Mouse (Mus musculus) forebrain, embryonic 10.5 days (tissue): ENCODE measurements around the gene Sorbs2. TPM values are rescaled to one million over a fixed set of nuclear protein-coding genes. Genes with fewer than 3 reads are reported as not detected.

ENCODE experiments used
- DNase-seq: peaks from one replicate; pipeline ENCODE4 v3.0.0-alpha.2; 2017; ENCODE audit warnings: low spot score; ENCODE audit errors: extremely low spot score
- H3K27ac ChIP-seq: fragments of 300-500 bp; sonication (generic); 2 replicates; pipeline ENCODE4 v1.5.1; 2016; ENCODE audit warnings: mild to moderate bottlenecking
- H3K27me3 ChIP-seq: fragments of 300-500 bp; sonication (generic); 2 replicates; pipeline ENCODE4 v1.6.1; 2016; ENCODE audit warnings: mild to moderate bottlenecking; ENCODE audit not compliant: poor library complexity, severe bottlenecking
- H3K36me3 ChIP-seq: fragments of 300-500 bp; sonication (generic); replicated peaks from 2 replicates; pipeline ENCODE4 v1.6.1; 2016; ENCODE audit warnings: mild to moderate bottlenecking, moderate library complexity
- H3K4me1 ChIP-seq: fragments of 300-500 bp; sonication (generic); 2 replicates; pipeline ENCODE4 v1.6.1; 2016
- H3K4me3 ChIP-seq: fragments of 300-500 bp; sonication (generic); 2 replicates; pipeline ENCODE4 v1.5.1; 2016; ENCODE audit warnings: mild to moderate bottlenecking, moderate library complexity
- H3K9me3 ChIP-seq: fragments of 300-500 bp; sonication (generic); 2 replicates; pipeline ENCODE4 v1.6.1; 2016; ENCODE audit warnings: mild to moderate bottlenecking, moderate library complexity
- WGBS: fragments of 180-500 bp; shearing (Covaris S2); methylation state at CpG from one replicate; pipeline ENCODE4 v1.1.7; 2016; 5-methylcytosine and 5-hydroxymethylcytosine counted together
- polyA plus RNA-seq: library from polyadenylated mRNA; unstranded; fragments of >200 nt; fragmentation: Nextera tagmentation; extraction: Ambion mirVana; gene quantifications from 2 replicates; pipeline ENCODE4 v1.2.1, GENCODE M21; 2016

Sorbs2 gene
- polyA plus RNA-seq, 1 experiment from 2014 or later: 48.3 TPM

DNA sequence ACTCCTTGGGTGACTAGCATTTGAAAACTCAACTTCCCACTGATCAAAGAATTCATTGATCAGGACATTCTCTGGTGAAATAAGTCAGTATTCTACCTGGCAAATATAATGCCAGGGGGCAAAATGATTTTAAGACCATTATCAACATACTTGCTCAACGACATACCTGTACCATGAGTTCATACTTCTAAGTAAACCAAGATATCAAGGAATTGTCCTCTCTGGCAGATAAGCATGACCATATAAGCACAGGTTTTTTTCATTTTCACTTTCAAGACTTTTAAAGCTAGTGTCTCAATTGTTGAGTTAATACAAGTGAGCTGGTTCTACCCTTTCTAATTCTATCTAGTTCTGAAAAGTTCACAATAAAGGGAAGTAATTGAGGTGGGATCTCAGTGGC, 130.2 kb downstream of the Sorbs2 start:
- no peak for DNase-seq
- H3K27ac ChIP-seq: no peak overlapping the region
- H3K9me3 ChIP-seq: no peaks in the 10 kb centered on the region
- peaks cover 4% of the 10 kb centered on the region; the same call in 1 of the 2 replicates for H3K36me3 ChIP-seq
- H3K27me3 ChIP-seq: no peaks in the 10 kb centered on the region
- 94% methylated on average over 1 of the region's 1 CpGs for WGBS
- H3K4me3 ChIP-seq: no peak overlapping the region
- H3K4me1 ChIP-seq: no peaks in the 10 kb centered on the region

GRCm38 (mm10) chr8:45639444-45639843, 131.9 kb downstream of the Sorbs2 start:
- H3K36me3 ChIP-seq: peaks cover 8% of the 10 kb centered on the region; the same call in 1 of the 2 replicates
- no peak overlapping the region for H3K27ac ChIP-seq
- no peak overlapping the region for H3K4me3 ChIP-seq
- H3K4me1 ChIP-seq: no peaks in the 10 kb centered on the region
- no peak for DNase-seq
- no peaks in the 10 kb centered on the region for H3K9me3 ChIP-seq
- H3K27me3 ChIP-seq: no peaks in the 10 kb centered on the region

- DNase-seq: no peak
- no peak overlapping the region for H3K27ac ChIP-seq
- H3K4me3 ChIP-seq: no peak overlapping the region
- WGBS: 92% methylated on average over 2 of the region's 2 CpGs
- H3K4me1 ChIP-seq: no peaks in the 10 kb centered on the region
- no peaks in the 10 kb centered on the region for H3K9me3 ChIP-seq
- peaks cover 8% of the 10 kb centered on the region; the same call in 1 of the 2 replicates for H3K36me3 ChIP-seq
- H3K27me3 ChIP-seq: no peaks in the 10 kb centered on the region
Measured at GRCm38 (mm10) chr8:45644651-45645050, 137.1 kb downstream of the Sorbs2 start.

DNA sequence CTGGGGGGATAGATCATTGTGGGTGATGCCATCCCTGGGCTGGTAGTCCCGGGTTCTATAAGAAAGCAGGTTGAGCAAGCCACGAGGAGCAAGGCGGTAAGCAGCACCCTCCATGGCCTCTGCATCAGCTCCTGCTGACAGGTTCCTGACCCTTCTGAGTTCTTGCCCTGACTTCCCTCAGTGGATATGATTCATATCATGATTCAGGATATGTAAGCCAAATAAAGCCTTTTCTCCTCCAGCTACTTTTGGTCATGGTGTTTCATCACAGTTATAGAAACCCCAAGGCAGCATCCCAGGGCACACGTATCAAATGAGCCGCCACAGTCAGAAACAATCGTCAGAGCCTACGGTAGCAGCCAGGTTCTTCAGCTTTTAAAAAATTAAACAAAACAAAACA, 141.5 kb downstream of the Sorbs2 start:
- H3K4me1 ChIP-seq: no peaks in the 10 kb centered on the region
- no peak overlapping the region for H3K27ac ChIP-seq
- DNase-seq: no peak
- H3K4me3 ChIP-seq: no peak overlapping the region
- H3K9me3 ChIP-seq: no peaks in the 10 kb centered on the region
- H3K27me3 ChIP-seq: no peaks in the 10 kb centered on the region
- WGBS: 94% methylated on average over 7 of the region's 7 CpGs
- peaks cover 4% of the 10 kb centered on the region; the same call in 1 of the 2 replicates for H3K36me3 ChIP-seq

DNA sequence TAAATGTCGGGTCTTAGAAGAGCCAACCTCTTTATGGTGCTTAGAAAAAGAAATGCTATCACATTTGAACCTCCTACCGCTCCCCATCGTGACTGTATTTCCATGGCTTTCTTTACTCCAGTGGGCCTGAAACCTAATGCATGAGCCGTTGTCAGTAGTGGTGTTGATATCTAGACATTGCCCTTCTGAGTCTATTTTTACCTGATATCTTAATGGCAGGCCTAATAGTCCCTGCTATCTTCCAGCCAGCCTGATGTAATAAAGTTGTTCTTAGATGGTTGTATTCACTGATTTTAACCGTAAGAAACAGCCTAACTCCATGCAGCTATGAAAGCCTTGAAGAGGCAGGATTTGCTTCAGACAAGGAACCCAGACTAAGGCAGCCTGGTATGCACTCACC, 142.4 kb downstream of the Sorbs2 start:
- H3K27ac ChIP-seq: no peak overlapping the region
- WGBS: 93% methylated on average over 5 of the region's 5 CpGs
- no peaks in the 10 kb centered on the region for H3K9me3 ChIP-seq
- no peaks in the 10 kb centered on the region for H3K27me3 ChIP-seq
- H3K36me3 ChIP-seq: peaks cover 4% of the 10 kb centered on the region; the same call in 1 of the 2 replicates
- H3K4me1 ChIP-seq: peaks cover 7% of the 10 kb centered on the region
- H3K4me3 ChIP-seq: no peak overlapping the region
- no peak for DNase-seq

DNA sequence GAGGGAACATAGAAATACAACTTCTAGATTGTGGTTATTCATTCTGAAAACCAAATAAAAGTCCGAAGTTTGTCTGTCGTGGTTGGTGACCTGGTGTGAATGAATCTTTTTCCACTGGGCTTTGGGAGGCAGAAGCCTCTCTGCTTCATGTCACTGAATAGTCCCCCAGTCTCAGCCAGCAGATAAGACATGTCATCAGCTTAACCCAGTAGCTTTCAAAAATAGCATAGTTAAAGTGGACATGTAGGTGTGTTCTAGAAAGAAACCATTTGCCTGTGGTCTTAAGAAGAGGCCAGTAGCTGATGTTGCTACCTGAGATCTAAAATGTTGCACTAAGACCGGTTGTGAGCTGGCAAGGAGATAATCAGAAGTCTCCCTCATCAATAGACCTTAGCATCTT, 150.4 kb downstream of the Sorbs2 start:
- no peaks in the 10 kb centered on the region for H3K9me3 ChIP-seq
- DNase-seq: no peak
- H3K27ac ChIP-seq: no peak overlapping the region
- H3K27me3 ChIP-seq: no peaks in the 10 kb centered on the region
- WGBS: 86% methylated on average over 3 of the region's 3 CpGs
- peaks cover 66% of the 10 kb centered on the region for H3K4me1 ChIP-seq
- H3K36me3 ChIP-seq: no peaks in the 10 kb centered on the region
- H3K4me3 ChIP-seq: no peak overlapping the region

GRCm38 (mm10) chr8:45658458-45659325, 151.1 kb downstream of the Sorbs2 start:
- H3K9me3 ChIP-seq: no peaks in the 10 kb centered on the region
- 37% methylated on average over 18 of the region's 18 CpGs for WGBS
- no peak overlapping the region for H3K27ac ChIP-seq
- peaks cover 66% of the 10 kb centered on the region for H3K4me1 ChIP-seq
- DNase-seq: no peak
- H3K27me3 ChIP-seq: no peaks in the 10 kb centered on the region
- H3K4me3 ChIP-seq: 0 out of 2 replicates have a peak overlapping the region, but pooled peaks have one; percentile 3
- H3K36me3 ChIP-seq: 0 out of 2 replicates have a peak, but pooled peaks cover 2% of the 10 kb centered on the region

DNA sequence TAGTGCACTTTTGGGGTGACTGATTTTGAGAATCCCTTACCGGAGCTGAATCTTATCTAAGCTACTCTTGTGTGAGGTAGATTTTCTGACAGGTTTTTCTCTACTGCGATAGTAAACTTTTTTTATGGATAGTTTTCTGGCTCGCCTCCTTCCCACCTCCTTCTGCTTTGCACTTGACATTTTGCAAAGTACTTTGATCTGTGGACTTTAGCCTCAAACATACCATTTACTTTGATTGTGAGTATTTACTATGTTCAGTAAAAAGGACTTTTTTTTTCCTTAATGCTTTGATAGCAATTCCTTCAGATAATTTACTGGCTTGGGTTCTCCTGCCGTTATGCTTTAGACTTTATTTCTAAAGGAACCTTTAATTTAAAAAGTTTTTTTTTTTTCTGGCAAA, 151.9 kb downstream of the Sorbs2 start:
- no peaks in the 10 kb centered on the region for H3K9me3 ChIP-seq
- H3K36me3 ChIP-seq: 0 out of 2 replicates have a peak, but pooled peaks cover 2% of the 10 kb centered on the region
- H3K27me3 ChIP-seq: no peaks in the 10 kb centered on the region
- H3K4me1 ChIP-seq: peaks cover 64% of the 10 kb centered on the region
- WGBS: 84% methylated on average over 4 of the region's 4 CpGs
- no peak for DNase-seq
- no peak overlapping the region for H3K27ac ChIP-seq
- no peak overlapping the region for H3K4me3 ChIP-seq

DNA sequence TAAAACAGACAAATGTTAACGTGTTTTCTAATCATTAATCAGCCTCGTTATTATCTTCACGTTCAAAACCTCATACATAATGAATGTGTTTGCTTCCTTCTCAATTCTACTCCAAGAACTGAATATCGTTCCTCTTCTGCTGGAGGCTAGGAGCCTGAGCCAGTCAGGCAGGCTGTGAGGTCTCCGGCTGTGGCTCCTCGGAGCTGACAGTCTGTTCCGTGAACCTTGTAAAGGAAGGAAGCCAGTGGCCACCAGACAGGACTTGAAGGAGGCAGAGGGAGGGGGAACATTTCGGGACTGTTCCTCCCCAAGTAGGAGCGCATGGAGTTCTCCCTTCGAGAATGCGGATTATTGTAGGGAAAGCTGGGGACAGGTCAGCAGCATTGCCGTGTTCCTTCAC, 153.0 kb downstream of the Sorbs2 start:
- no peaks in the 10 kb centered on the region for H3K9me3 ChIP-seq
- DNase-seq: no peak
- 75% methylated on average over 12 of the region's 12 CpGs for WGBS
- H3K27me3 ChIP-seq: no peaks in the 10 kb centered on the region
- H3K4me3 ChIP-seq: no peak overlapping the region
- peaks cover 53% of the 10 kb centered on the region for H3K4me1 ChIP-seq
- no peak overlapping the region for H3K27ac ChIP-seq
- H3K36me3 ChIP-seq: 0 out of 2 replicates have a peak, but pooled peaks cover 2% of the 10 kb centered on the region

DNA sequence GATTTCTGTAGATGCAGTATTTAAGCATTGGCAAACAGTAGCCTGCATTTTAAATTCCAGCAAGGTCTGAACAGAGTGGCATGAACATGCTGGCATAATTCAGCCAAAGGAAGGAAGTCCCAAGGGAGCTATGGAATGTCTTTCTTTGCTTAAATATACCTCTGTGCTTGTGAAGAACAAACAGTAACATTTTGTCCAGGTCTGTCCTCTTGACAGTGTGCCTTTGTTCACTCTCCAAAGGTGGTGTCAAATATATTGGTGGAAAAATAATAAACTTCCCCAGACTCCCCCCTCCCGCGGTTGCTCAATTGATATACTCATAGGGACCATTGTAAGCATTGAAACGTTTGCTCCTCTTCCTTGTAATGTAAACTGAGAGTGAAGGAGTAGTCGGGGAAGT, 154.0 kb downstream of the Sorbs2 start:
- no peak overlapping the region for H3K27ac ChIP-seq
- DNase-seq: no peak
- H3K27me3 ChIP-seq: no peaks in the 10 kb centered on the region
- peaks cover 44% of the 10 kb centered on the region for H3K4me1 ChIP-seq
- 0 out of 2 replicates have a peak, but pooled peaks cover 2% of the 10 kb centered on the region for H3K36me3 ChIP-seq
- H3K4me3 ChIP-seq: no peak overlapping the region
- no peaks in the 10 kb centered on the region for H3K9me3 ChIP-seq
- WGBS: 68% methylated on average over 4 of the region's 4 CpGs

DNA sequence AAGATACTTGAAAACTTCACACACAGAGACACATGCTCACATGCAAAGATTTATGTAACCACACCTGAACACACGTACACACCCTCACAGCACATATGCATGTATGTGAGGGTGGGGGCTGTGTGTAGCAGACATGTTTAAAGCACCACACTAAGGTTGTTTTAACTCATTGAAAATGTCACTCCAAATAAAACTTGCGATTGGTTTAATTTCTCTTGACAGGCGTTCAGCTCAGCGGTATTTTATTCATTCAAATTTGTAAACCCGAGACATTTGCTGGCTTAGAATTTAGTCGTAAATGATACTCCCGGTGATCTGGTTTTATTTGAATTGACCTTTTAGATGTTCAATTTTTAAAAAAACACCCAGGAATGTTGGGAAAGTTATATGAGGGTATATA, 158.6 kb downstream of the Sorbs2 start:
- no peak for DNase-seq
- Histone ChIP-seq H3K4me1 (peaks cover 8% of the 10 kb centered on the region), H3K36me3 (0 out of 2 replicates have a peak, but pooled peaks cover 2% of the 10 kb centered on the region)

DNA sequence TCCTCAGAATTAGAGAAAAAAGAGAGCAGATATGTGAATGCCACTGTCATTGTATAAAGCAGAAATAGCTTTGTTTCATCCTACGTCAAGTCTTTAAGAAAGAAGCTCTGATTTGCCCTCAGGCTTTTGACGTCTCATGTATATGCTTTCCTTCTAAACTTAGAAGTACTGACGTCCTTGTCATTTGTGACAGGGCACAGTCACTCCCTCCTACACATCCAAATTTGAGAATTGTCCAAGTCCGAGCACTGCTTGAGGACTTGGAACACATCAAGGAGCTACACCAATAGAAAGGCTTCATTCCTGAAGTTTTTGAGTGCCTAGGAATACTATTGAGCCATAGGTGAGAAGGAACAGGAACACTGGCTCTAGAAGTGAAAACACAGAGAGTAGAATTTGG, 165.6 kb downstream of the Sorbs2 start:
- Histone ChIP-seq H3K27me3 (no peaks in the 10 kb centered on the region), H3K27ac (no peak overlapping the region), H3K4me3 (no peak overlapping the region), H3K4me1 (peaks cover 28% of the 10 kb centered on the region), H3K36me3 (no peaks in the 10 kb centered on the region), H3K9me3 (no peaks in the 10 kb centered on the region)
- DNase-seq: no peak
- 87% methylated on average over 4 of the region's 4 CpGs for WGBS

More for the DNA sequence above, 158.6 kb downstream of the Sorbs2 start:
- H3K27ac ChIP-seq: no peak overlapping the region
- no peak overlapping the region for H3K4me3 ChIP-seq
- H3K9me3 ChIP-seq: no peaks in the 10 kb centered on the region
- no peaks in the 10 kb centered on the region for H3K27me3 ChIP-seq
- whole genome bisulfite sequencing: 93% methylated on average over 7 of the region's 7 CpGs

DNA sequence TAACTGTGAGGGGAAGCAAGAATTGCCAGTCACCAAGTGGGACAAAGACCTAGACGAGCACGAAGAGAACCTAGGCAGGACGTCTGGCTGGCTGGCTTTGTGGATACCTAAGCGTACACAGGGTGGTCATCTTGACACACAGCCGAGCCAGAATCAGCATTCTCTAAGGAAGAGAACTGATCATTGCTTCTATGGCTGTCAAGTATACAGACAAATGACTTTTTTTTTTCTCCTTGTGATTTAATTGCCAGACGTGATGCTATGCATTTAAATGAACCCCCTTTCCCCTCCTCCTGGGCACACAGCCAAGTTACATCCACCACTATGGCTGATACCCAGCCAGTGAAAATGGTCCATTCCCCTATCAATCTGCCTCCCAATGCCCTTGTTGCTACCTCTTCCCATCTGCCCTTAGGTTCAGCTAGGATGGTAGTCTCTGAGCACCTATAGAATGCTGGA, 168.3 kb downstream of the Sorbs2 start:
- no peak overlapping the region for H3K27ac ChIP-seq
- no peaks in the 10 kb centered on the region for H3K27me3 ChIP-seq
- WGBS: 83% methylated on average over 6 of the region's 6 CpGs
- no peaks in the 10 kb centered on the region for H3K36me3 ChIP-seq
- peaks cover 31% of the 10 kb centered on the region for H3K4me1 ChIP-seq
- H3K9me3 ChIP-seq: no peaks in the 10 kb centered on the region
- DNase-seq: no peak
- no peak overlapping the region for H3K4me3 ChIP-seq
